Mouse (Mus musculus) small intestine, adult 2 months (tissue): Measurements from ENCODE around the gene Fam198b.

Source experiments
- CTCF ChIP-seq: fragments of 200-500 bp; IDR thresholded peaks from 2 replicates; pipeline ENCODE4 v1.5.1; 2012; ENCODE audit warnings: low read depth, mild to moderate bottlenecking, control low read depth, inconsistent platforms, low read length, moderate library complexity, mixed read lengths; ENCODE audit not compliant: insufficient replicate concordance, insufficient read length; ENCODE audit errors: extremely low read depth
- POLR2A ChIP-seq: fragments of 200-500 bp; IDR thresholded peaks from 2 replicates; pipeline ENCODE4 v1.6.1; 2012; ENCODE audit warnings: low read depth, mild to moderate bottlenecking, control low read depth, inconsistent platforms, low read length, moderate library complexity

DNA sequence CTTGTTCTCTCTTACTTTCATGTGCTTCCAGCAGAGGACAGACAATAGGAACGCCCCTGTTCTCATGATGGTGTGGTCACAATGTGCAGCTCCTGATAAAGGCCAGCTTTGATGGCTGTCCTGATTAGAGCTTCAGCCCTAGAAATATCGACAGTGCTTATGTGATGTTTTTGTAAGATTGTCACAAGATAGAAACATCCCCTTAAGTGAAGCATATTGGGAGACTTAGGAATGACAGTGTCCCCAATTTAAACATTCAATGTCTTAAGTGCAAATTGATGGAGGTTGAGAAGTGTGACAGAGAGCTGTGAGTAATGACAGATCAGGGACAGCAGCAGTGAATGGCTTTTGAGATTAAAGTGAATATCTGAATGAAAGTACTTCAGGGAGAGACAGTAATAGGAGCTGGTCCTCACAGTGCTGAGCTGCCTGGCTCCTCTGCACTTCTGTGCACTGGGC, 99.7 kb downstream of the Fam198b start:
- no peak for TF ChIP-seq CTCF
- no peak for TF ChIP-seq POLR2A
